In genomic region chr4:116208891-116209290, GRCm38 (mm10) we compare ENCODE assay signal across 38 mouse cellular contexts. TPM values are rescaled to one million over a fixed set of nuclear protein-coding genes. Genes with fewer than 3 reads are reported as not detected.
"Had no signal": no experiment of that assay in that cellular context is flagged by ENCODE, and none has a peak within 500 bp of the region (broad histone marks: within the 10 kb centered on the region; RNA-seq: fewer than 3 reads in every experiment).

No protein-coding gene starts in this region.

- ATAC-seq: forebrain, embryonic 13.5 days; forebrain, embryonic 14.5 days; forebrain, embryonic 15.5 days; forebrain, embryonic 16.5 days; forebrain, postnatal 0 days had no signal

- H3K4me1 ChIP-seq: embryonic facial prominence, embryonic 10.5 days; embryonic facial prominence, embryonic 12.5 days; embryonic facial prominence, embryonic 13.5 days; embryonic facial prominence, embryonic 15.5 days; forebrain, embryonic 10.5 days; forebrain, embryonic 12.5 days; forebrain, embryonic 13.5 days; forebrain, embryonic 15.5 days had no signal

- H3K4me3 ChIP-seq: embryonic facial prominence, embryonic 10.5 days; embryonic facial prominence, embryonic 12.5 days; embryonic facial prominence, embryonic 13.5 days; embryonic facial prominence, embryonic 15.5 days; erythroblast, embryonic 14.5 days; forebrain, embryonic 10.5 days; forebrain, embryonic 12.5 days; forebrain, embryonic 13.5 days; forebrain, embryonic 15.5 days; gastrocnemius, adult 2 months; heart, adult 2 months had no signal

- DNase-seq: cerebellum, adult 9-10 months; cerebellum, adult 9-11 months; cerebellum, postnatal 10 days; cerebellum, postnatal 14 days; cerebellum, postnatal 25 days; cerebellum, postnatal 36 days; embryo, embryonic 11 days; forebrain, postnatal 0 days; gastrocnemius, adult 2 months; gastrocnemius, postnatal 10 days; gastrocnemius, postnatal 14 days; gastrocnemius, postnatal 25 days; gastrocnemius, postnatal 36 days; heart, adult 11 months; heart, adult 18-20 months; heart, adult 2 months had no signal

- H3K4me2 ChIP-seq: embryonic facial prominence, embryonic 12.5 days; embryonic facial prominence, embryonic 13.5 days; embryonic facial prominence, embryonic 15.5 days; forebrain, embryonic 12.5 days; forebrain, embryonic 13.5 days; forebrain, embryonic 15.5 days had no signal

- H3K9ac ChIP-seq: embryonic facial prominence, embryonic 12.5 days; embryonic facial prominence, embryonic 13.5 days; embryonic facial prominence, embryonic 15.5 days; forebrain, embryonic 12.5 days; forebrain, embryonic 13.5 days; forebrain, embryonic 15.5 days; forebrain, postnatal 0 days had no signal

- H3K27ac ChIP-seq: embryonic facial prominence, embryonic 10.5 days; embryonic facial prominence, embryonic 12.5 days; embryonic facial prominence, embryonic 13.5 days; embryonic facial prominence, embryonic 15.5 days; forebrain, embryonic 10.5 days; forebrain, embryonic 12.5 days; forebrain, embryonic 13.5 days; forebrain, embryonic 15.5 days; gastrocnemius, adult 2 months; heart, adult 2 months had no signal

- H3K9me3 ChIP-seq: embryonic facial prominence, embryonic 10.5 days; embryonic facial prominence, embryonic 12.5 days; embryonic facial prominence, embryonic 13.5 days; embryonic facial prominence, embryonic 15.5 days; forebrain, embryonic 10.5 days; forebrain, embryonic 12.5 days; forebrain, embryonic 13.5 days; forebrain, embryonic 15.5 days had no signal

- H3K27me3 ChIP-seq: embryonic facial prominence, embryonic 12.5 days; embryonic facial prominence, embryonic 13.5 days; embryonic facial prominence, embryonic 15.5 days; forebrain, embryonic 12.5 days; forebrain, embryonic 13.5 days; forebrain, embryonic 15.5 days had no signal

- H3K36me3 ChIP-seq: embryonic facial prominence, embryonic 10.5 days; embryonic facial prominence, embryonic 12.5 days; embryonic facial prominence, embryonic 13.5 days; embryonic facial prominence, embryonic 15.5 days; forebrain, embryonic 10.5 days; forebrain, embryonic 12.5 days; forebrain, embryonic 15.5 days had no signal

RNA-seq across cellular contexts. Expression of gene Gm49337, which starts 35.7 kb away (rescaled TPM):
- total RNA-seq: forebrain, postnatal 0 days; gastrocnemius, postnatal 10 days; gastrocnemius, postnatal 4 days; heart, adult 18-20 months; heart, adult 8-10 months had no signal
- polyA plus RNA-seq: cortical plate, adult 2 months; embryonic facial prominence, embryonic 10.5 days; embryonic facial prominence, embryonic 11.5 days; embryonic facial prominence, embryonic 12.5 days; embryonic facial prominence, embryonic 13.5 days; embryonic facial prominence, embryonic 14.5 days; embryonic facial prominence, embryonic 15.5 days; erythroblast, embryonic 14.5 days; forebrain, embryonic 10.5 days; forebrain, embryonic 11.5 days; forebrain, embryonic 12.5 days; forebrain, embryonic 13.5 days; forebrain, embryonic 14.5 days; forebrain, embryonic 15.5 days; forebrain, embryonic 16.5 days; forebrain, postnatal 0 days; gonadal fat pad, adult 2 months; heart, adult 2 months had no signal

RNA-seq across cellular contexts. Expression of gene 1700042G07Rik, which starts 35.7 kb away (rescaled TPM):
- total RNA-seq: common myeloid progenitor, adult 5-6 weeks; forebrain, postnatal 0 days; gastrocnemius, adult 2 months; gastrocnemius, adult 8-10 months; gastrocnemius, postnatal 10 days; gastrocnemius, postnatal 14 days; gastrocnemius, postnatal 25 days; gastrocnemius, postnatal 36 days; gastrocnemius, postnatal 4 days; granulocyte monocyte progenitor cell, adult 5-6 weeks; heart, adult 18-20 months; heart, adult 2 months; heart, adult 8-10 months had no signal
- polyA plus RNA-seq: cortical plate, adult 2 months; embryonic facial prominence, embryonic 10.5 days; embryonic facial prominence, embryonic 11.5 days; embryonic facial prominence, embryonic 12.5 days; embryonic facial prominence, embryonic 13.5 days; embryonic facial prominence, embryonic 14.5 days; embryonic facial prominence, embryonic 15.5 days; erythroblast, embryonic 14.5 days; forebrain, embryonic 10.5 days; forebrain, embryonic 11.5 days; forebrain, embryonic 12.5 days; forebrain, embryonic 13.5 days; forebrain, embryonic 14.5 days; forebrain, embryonic 15.5 days; forebrain, embryonic 16.5 days; forebrain, postnatal 0 days; frontal cortex, adult 2 months had no signal

RNA-seq across cellular contexts. Expression of gene Tspan1, which starts 41.5 kb away (rescaled TPM):
- total RNA-seq: common myeloid progenitor, adult 5-6 weeks; gastrocnemius, adult 8-10 months; gastrocnemius, postnatal 10 days; gastrocnemius, postnatal 14 days; gastrocnemius, postnatal 25 days; gastrocnemius, postnatal 36 days; gastrocnemius, postnatal 4 days; granulocyte monocyte progenitor cell, adult 5-6 weeks; heart, adult 2 months had no signal
- polyA plus RNA-seq: erythroblast, embryonic 14.5 days; forebrain, embryonic 10.5 days; forebrain, embryonic 14.5 days had no signal

RNA-seq across cellular contexts. Expression of gene Lurap1, which starts 57.8 kb away (rescaled TPM):
- total RNA-seq: granulocyte monocyte progenitor cell, adult 5-6 weeks had no signal
- polyA plus RNA-seq: erythroblast, embryonic 14.5 days had no signal
